Mouse (Mus musculus) heart, postnatal 14 days (tissue): ENCODE results near the gene Mphosph9. TPM values are rescaled to one million over a fixed set of nuclear protein-coding genes. Genes with fewer than 3 reads are reported as not detected.
"Not testable (repeated sequence)": the region's sequence is repeated elsewhere in the genome, so short reads cannot be mapped to it uniquely, and the experiment has no call there.

Source experiments
- DNase-seq, 2 experiments: peaks; one replicate each; pipeline ENCODE4 v3.0.0; 2021 to 2022
- intact Hi-C: fragments of 180-260 bp; cut with DNase I; formaldehyde crosslinking; loops from one replicate; pipeline ENCODE4 v1.15.1; 2025
- total RNA-seq, 2 experiments: library from RNA; stranded (reverse); gene quantifications; 2 replicates each; pipeline ENCODE4 v1.2.3; 2021

Mphosph9 gene
- total RNA-seq, 2 experiments from 2014 or later, result 6.0 to 6.8 TPM

DNA sequence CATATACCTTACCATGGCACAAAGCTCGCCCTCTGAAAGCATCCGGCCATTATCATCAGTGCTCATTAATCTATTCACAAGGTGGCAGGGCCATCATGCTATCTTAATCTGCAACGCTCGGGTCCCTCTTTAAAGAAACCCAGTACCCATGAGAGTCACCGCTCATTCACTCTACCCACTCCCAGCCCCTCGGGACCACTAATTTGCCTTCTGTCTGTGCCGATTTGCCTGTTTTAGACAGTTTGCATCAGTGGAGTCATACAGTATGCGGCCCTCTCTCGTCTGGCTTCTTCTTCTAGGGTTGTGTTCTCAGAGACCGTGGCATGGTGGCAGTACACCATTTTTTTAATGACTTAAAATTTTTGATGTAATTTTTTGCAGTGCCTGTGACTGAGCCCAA lies 108.3 kb downstream of the Mphosph9 start:
- intact Hi-C loops, result no loop called here
- DNase-seq, result no peak

DNA sequence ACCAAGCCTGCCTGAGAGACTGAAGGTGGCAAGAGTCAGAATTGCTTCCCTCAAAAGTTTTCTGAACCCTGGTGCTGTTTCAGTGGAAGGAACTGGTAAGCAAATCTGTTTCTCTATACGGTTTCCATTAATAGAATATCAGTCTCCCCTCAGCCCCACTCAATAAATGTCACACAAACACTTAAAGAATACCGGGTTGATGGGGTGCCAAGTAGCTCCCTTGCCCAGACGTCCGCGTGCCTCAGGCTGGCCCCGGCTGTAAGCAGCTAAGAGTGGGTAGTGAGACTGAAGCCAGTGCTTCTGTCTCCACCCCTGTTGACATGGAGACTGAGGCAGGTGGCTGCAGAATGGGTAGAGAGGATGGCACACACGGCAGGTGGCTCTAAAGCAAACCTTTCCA lies 108.8 kb downstream of the Mphosph9 start:
- no peak for DNase-seq
- intact Hi-C loops, result no loop called here

DNA sequence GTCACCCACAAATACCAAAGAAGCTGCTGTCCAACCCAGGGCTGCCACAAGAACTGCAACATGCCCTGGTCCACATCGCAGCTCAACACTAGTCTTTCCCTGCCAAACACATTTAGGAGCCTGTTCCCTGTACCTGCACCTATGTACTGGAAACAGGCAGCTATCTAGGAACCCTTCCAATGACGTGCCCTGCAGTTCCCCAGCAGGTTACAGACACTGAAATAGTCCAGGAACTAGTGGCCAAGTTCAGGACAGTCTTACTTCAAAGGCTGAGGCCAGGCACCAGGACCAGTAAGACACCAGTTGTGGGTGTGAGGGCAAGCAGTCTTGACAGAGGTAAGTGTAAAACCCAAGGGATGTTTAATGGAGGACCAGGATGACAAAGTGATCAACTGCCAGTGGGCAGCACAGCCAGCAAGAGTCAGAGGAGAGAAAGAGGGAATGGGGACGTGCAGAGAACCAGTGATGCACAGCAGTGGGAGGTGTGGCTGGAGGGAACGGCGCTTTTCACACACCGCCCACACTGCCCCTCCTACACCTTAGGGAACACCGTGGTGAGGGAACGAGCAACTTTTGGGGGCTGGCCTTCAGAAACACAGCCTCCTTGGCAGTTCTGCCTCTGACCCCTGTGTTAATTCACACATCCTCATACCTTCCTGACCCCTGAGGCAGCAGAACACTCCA lies 110.1 kb downstream of the Mphosph9 start:
- intact Hi-C loops, result no loop called here
- DNase-seq, result no peak

DNA sequence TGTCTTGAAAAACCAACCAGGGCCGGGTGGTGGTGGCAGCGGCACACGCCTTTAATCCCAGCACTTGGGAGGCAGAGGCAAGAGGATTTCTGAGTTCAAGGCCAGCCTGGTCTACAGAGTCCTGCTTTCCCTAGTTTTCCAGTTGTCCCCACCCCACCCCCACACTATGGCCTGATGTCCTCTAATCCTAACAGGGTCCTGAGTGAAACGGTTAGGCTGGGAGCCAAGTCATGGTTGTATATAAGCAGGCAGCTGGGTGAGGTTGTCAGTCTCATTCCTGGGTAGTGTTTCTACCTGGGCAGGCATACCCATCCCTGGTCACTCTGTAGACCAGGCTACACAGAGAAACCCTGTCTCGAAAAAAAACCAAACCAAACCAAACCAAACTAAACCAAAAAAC lies 110.7 kb downstream of the Mphosph9 start:
- intact Hi-C loops, DNase-seq: not testable (repeated sequence)

DNA sequence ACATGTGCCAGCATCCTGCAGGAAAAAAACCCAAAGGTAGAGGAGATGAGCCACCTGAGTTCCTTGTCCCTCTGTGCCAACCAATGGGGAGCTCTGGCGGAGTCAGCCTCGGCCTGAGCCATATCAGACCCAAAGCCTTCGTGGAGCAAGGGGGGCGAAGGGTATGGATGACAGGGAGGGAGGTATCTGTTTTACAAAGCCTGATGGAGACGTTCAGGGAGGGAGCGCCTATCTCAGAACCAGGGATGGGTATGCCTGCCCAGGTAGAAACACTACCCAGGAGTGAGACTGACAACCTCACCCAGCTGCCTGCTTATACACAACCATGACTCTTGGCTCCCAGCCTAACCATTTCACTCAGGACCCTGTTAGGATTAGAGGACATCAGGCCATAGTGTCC lies 111.4 kb downstream of the Mphosph9 start:
- intact Hi-C loops, result no loop called here
- no peak for DNase-seq

DNA sequence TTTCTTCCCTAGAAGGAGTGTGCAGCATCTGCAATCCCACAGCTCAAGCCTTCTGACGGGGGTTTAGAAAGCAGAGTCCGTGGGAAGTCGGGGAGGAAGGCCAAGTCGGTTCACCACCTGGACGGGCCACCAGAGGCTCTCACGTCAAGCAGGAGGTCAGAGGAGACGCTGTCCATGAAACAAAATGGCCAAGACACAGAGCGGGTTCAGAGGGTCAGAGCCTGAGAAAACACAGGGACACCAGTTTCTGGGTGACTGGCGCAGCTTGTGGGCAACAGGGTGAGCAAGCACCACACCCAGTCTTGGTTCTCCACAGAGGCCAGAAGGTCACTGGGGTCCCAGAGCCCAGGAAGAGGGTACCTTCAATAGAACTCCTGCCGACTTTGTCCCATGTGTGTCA lies 112.1 kb downstream of the Mphosph9 start:
- intact Hi-C loops, result no loop called here
- DNase-seq, result no peak

DNA sequence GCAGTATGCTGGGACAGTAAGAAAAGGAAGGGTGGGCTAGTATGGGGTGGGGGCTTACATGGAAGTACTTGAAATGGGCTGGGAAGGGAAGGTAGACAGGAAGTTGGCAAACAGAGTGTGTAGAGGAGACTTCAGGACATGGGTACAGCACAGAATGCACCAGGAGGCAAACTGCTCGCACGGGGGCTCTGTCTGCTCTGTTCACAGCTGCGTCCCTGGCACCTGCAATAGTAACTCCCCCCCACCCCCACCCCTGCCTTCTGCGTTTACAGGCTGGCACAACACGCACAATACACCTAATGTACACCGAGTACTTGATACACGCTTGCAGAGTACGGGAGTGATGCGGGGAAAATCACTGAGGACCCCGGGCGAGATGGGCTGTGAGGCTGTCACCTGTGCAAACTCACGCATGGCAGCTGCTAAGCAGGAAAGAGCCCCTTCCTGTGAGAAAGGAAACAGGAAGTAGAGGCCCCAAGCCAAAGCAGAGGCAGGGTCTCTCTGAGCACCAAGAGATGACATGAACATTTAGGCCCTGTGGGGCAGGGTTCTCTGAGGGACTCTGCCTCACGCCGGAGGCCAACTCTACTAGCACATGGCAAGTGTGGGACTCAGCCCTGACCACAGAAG lies 113.1 kb downstream of the Mphosph9 start:
- DNase-seq, result no peak
- intact Hi-C loops, result loop anchor here (5.0 kb wide), 1 partner anchor 33 kb away; the partner anchor contains the start of gene Pitpnm2

DNA sequence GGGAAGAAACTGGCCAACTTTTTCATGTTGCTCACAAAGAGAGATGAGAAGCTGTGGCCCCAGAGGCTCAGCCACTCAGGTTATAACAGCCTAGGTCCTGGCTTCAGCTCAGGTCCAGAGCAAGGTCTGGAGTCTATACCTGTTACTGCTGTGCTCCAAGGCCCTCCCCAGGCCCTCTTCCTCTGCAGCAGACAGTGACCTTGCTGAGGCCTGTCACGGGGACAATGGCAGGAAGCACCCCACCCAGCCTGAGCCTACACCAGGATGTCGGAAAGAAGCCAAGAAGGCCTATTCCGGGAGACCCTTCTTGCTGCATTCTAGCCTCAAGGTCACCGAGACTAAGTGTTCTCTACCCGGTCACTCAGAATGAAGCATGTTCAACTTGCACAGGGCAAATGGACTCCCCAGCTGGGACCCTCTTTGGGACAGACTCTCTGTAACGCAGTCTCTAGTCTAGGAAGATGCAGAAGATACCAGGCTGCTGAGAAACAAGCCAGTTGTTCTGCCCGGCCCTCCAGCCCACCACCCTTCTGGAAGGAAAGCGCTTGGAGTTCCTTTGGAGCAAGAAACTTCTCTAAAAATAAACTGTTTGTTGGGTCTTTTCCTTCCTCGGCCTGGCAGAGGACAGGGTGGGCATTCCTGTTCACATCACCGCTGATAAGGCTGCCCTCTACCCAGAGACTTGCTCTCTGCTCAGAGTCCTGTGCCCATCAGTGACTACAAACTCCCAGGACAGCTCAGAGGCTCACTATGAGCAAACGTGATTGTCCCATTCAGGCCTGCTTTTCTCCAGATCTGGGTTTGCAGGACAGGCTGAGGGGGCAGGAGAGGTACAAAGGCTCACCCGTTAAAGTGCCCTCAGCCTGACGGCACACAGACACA lies 113.9 kb downstream of the Mphosph9 start:
- DNase-seq, result peak; percentile 64 to 73
- intact Hi-C loops, result loop anchor here (5.0 kb wide), 1 partner anchor 33 kb away; the partner anchor contains the start of gene Pitpnm2

DNA sequence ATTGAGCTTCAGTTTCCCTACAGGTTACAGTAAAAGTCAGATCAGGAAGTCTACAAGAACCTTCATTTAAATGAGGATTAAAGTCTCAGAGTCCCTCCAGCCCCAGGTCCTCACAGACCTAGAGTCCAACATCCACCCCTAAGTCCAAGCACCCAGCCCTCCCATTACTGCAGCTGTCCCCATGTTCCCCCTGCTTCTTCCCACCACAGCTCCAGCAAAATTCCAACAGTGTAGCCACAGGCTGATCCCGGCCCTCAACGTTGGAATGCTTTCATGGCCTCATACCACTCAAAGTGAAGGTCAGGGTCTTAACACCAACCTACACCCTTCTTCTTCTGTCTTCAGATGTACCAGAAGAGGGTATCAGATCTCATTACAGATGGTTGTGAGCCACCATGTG lies 116.1 kb downstream of the Mphosph9 start:
- intact Hi-C loops, result loop anchor here (5.0 kb wide), 1 partner anchor 36 kb away; the partner anchor contains the start of gene Pitpnm2
- DNase-seq, result no peak

DNA sequence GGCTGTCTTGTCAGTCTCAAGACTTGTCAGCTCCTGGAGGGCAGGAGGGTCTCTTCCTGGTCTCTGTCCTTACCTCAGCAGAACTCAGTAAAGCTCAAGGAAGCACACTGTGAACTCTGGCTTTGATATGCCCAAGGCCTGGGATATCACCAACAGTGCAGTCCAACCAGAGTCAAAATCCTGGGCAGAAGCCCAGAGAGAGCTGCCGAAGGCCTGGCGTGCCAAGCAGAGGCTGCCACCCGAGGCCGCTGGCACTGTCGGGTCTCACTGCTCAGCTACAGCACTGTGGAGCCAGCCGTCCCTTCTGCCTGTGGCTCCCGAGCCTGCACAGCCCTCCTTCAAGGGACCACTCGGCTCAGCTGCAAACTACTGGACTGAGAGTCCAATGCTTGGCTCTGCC lies 116.5 kb downstream of the Mphosph9 start:
- intact Hi-C loops, result loop anchor here (5.0 kb wide), 1 partner anchor 36 kb away; the partner anchor contains the start of gene Pitpnm2
- peak; percentile 62 to 79 for DNase-seq

DNA sequence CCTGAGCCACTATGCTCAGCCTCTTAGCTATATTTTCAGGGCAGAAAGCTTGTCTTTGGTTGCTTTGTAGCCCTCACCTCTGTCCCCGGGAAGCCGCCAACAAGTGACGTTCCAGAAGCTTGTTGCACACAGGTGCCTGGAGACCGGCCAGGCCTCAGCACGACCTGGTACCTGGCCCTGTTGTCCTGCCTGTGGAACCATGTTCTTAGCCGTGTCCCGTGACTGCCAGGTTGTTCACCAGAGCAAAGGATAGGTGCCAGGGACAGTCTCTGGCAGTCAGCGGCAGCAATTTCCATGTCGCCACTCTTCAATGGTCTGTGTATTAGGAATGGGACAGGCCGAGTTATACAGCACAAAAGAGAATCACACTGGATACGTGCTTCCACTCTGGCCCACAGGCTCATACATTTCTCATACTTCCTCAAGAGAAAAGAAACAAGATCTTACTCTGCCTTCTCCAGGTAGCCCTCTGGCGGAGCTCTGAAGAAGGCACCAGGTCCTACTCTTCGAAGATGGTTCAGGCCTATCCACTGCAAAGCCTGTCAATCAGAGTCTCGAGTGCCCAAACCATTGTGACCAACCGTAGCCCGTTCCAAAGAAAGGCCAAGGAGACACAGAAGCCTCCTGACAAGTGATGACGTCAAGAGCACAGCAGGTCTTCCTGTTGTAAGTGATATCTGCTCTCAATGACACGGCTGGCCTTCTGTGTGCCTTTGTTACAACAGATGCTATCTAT lies 117.3 kb downstream of the Mphosph9 start:
- intact Hi-C loops, result loop anchor here (5.0 kb wide), 1 partner anchor 37 kb away; the partner anchor contains the start of gene Pitpnm2
- peak in 1 of 2 experiments; percentile 60 for DNase-seq

DNA sequence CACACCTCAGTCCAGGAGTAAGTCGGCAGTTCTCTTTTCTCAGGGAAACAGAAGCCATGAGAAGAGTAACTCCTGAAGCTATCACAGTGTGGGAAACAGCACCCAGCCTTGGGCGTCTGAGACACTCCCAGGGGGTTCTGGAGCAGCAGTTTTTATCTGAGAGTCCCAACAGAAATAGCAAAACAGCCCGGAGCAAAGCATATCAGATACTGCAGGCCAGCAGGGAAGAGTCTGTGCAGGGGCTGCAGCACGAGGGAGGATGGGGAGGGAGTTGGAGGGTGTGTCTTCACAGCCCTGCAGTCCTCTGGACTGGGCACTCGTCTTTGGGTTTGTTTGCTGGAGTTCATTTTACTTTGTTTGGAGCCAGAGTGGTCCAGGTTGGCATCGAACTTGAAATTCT lies 117.9 kb downstream of the Mphosph9 start:
- DNase-seq, result no peak
- intact Hi-C loops, result loop anchor here (2.0 to 5.0 kb wide), 2 partner anchors 37 to 41 kb away; partner anchors contain the start of gene Pitpnm2

DNA sequence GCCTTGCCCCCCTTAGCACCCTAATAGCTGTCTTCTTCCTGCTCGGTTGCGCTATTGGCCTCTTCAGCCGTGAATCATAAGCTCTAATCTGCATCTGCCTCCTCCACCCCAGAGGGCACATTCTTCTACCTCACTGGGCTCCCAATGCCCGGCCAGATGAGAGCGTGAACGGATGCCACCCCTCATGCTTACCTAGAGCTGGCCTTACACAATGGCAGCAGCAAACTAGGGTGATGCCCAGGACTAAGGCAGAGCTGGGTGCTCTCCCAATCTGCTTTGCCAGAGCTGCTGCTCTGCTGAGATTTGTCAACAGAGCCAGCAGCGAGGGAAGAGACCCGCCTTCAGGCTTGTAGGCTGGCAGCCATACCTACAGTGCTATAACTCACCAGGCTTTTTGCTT lies 119.7 kb downstream of the Mphosph9 start:
- no peak for DNase-seq
- intact Hi-C loops, result loop anchor here (2.0 kb wide), 1 partner anchor 39 kb away; no protein-coding TSS in a partner anchor

DNA sequence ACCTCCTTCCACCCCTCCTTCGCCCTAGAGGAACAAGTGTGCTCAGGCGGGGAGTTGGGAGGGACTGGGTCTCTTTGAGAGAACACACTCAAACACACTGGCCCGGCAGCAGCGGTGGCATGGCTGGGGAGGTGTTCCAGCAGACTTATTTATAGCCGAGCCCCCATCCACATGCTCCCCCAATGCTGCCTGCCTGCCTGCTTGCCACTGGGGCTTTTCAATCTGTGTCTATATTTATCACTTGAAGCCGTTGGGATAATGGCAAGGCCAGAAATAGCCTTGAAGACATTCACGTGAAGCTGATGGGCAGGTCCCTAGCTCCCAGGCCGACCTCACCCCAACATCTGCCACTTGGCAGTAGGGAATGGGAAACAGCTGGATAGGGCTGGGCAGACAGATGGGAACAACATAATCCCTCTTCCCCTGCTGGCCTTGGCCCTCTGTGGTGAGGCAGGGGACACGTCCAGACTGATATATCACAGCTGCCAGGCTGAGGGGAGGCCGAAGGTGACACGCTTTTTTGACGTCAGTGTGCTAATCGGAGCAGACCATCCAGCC lies 121.2 kb downstream of the Mphosph9 start:
- DNase-seq, result peak; percentile 72 to 80
- intact Hi-C loops, result no loop called here

DNA sequence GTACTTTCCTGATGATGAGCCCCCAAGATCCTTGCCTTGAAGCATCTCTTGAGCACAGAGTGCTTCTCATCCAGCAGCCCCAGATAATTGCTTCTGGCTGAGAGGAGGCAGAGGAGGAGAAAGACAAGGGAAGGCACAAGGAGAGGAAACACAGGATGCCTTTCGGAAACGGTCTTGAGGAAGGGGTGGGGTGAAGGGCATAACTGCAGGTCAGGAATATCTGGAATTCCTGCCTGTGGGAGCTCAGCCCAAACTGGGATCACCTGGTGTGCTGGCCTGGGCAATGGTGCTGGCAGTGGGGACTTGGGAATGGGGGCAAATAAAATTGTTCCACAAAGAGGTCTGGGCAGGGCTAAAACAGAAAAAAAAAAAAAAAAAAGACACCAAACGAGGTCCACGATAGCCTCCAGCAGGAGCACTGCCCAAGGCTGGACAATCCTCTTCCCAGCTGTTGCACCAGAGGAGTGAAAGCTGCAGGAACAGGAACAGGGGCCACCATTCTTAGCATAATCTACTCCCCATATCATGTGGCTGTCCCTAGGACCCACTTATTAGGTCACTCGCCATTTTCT lies 121.9 kb downstream of the Mphosph9 start:
- no peak for DNase-seq
- intact Hi-C loops, result no loop called here

DNA sequence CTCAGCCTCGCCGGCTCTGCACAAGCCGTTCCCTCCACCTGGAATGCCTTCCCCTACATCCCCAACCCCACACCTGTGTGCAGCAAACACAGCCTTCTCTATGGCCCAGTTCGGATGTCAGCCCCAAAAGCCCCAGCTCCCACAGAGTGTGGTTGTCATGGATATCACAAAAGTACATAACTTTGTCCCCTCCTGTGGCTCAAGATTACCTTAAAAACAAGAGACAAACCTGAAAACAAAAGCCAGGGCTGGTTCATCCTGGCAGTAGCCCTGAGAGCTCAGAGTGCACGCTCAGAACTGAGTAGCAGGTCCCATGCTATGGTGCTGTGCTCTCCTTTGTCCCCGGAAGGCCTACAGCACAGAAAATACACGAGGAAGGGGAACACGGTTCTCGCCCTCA lies 122.6 kb downstream of the Mphosph9 start:
- no peak for DNase-seq
- intact Hi-C loops, result no loop called here

DNA sequence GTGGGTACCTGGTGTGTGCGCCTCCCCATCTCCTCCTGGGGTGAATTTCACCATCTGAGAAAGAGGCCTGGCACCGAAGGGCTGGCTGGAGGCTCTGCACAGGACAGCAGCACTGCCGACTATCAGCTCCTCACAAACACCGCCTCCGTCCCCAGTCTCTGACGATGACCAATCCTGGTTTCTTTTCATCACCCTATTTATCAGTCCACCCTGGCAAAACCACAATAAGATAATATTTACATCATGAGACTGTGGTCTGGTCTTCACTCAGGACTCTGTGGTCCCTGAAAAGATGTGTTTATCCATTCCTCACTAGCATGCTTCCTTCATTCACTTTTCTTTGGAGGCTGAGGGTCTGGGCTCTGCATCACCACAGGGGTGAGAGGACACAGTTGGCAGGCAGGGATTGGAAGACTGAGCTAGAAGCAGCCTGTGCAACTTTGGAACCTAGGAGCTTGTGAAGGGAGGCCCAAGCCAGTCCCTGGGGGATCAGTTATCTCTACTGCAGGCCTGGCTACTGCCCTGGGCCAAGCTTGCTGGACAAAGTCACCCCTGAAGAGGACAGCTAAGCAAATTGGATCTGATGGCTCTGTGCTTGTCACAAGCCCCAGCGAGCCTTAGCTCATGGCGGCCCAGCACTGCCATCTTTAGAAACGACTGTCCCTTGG lies 123.5 kb downstream of the Mphosph9 start:
- DNase-seq, result peak in 1 of 2 experiments; percentile 55
- intact Hi-C loops, result no loop called here

DNA sequence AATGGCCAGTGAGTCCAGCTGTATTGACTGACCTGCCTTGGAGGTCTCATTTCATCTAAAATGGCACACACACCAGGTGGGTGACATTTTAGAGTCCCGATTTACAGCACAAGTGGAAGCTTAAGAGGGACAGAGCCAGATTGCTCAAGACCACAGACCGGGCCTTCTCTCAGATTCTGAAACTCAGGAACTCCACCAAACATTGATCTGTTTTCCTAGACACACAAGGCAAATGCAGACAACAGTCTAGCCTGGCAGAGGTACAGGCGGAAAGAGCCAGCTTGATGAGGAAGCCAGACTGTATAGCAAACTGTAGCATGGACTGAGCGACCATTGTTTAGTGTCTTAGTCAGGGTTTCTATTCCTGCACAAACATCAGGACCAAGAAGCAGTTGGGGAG lies 124.5 kb downstream of the Mphosph9 start:
- DNase-seq, result no peak
- intact Hi-C loops, result no loop called here

DNA sequence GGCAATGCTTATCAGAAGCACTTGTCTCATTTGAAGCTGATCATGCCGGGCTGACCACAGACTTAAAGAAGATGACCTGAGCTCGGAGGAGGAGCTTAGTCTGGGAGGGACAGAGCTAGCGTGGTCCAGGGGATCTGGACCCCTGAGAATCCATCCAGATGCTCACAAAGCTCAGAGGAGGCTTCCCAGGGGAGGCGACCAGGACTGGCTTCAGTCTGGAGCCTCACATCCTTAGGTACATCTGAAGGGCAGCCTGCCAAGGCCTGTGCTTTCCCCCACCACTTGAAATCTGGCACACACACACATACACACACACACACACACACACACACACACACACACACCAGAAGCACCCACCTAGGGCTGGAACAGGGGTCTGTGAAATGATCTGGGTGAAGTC lies 125.7 kb downstream of the Mphosph9 start:
- DNase-seq, result no peak
- intact Hi-C loops, result no loop called here
